Mouse (Mus musculus) left cerebral cortex, adult 9 months (tissue): Measurements from ENCODE around the gene Gm3336.
A peak's percentile ranks its signal among the peaks of the same experiment; 100 is the strongest.

ENCODE experiments used
- DNase-seq, 2 experiments: peaks; one replicate each; pipeline ENCODE4 v3.0.0; 2022; ENCODE audit warnings: low spot score in 2 of 2

The Gm3336 gene

GRCm38 (mm10) chr8:70763354-70763753, 45.0 kb downstream of the Gm3336 start:
- no peak for DNase-seq

GRCm38 (mm10) chr8:70764026-70764425, 45.7 kb downstream of the Gm3336 start:
- DNase-seq = no peak

- no peak for DNase-seq
Observed at GRCm38 (mm10) chr8:70764676-70765075, 46.3 kb downstream of the Gm3336 start.

GRCm38 (mm10) chr8:70765329-70765728, 47.0 kb downstream of the Gm3336 start:
- DNase-seq = no peak

- no peak for DNase-seq
Observed at GRCm38 (mm10) chr8:70765838-70766570, 47.7 kb downstream of the Gm3336 start.

- DNase-seq = no peak
Observed at GRCm38 (mm10) chr8:70766571-70767440, 48.5 kb downstream of the Gm3336 start.

- no peak for DNase-seq
Observed at GRCm38 (mm10) chr8:70767503-70767902, 49.2 kb downstream of the Gm3336 start.

- DNase-seq = no peak
Observed at GRCm38 (mm10) chr8:70768231-70768776, 50.0 kb downstream of the Gm3336 start.

- no peak for DNase-seq
Observed at GRCm38 (mm10) chr8:70768956-70769355, 50.6 kb downstream of the Gm3336 start.

- DNase-seq = peak; percentile 86 to 95
Observed at GRCm38 (mm10) chr8:70769359-70769758, 51.0 kb downstream of the Gm3336 start.

- no peak for DNase-seq
Observed at GRCm38 (mm10) chr8:70769858-70770257, 51.5 kb downstream of the Gm3336 start.

GRCm38 (mm10) chr8:70770748-70771147, 52.4 kb downstream of the Gm3336 start:
- no peak for DNase-seq

- DNase-seq = no peak
Observed at GRCm38 (mm10) chr8:70771217-70771616, 52.9 kb downstream of the Gm3336 start.

- DNase-seq = no peak
Observed at GRCm38 (mm10) chr8:70772075-70772474, 53.7 kb downstream of the Gm3336 start.
